Mouse (Mus musculus) MEL (cell line): ENCODE data around the gene Rangap1. TPM values are rescaled to one million over a fixed set of nuclear protein-coding genes. Genes with fewer than 3 reads are reported as not detected.

ENCODE experiments used
- DNase-seq: peaks from one replicate; pipeline ENCODE4 v3.0.0; 2011; ENCODE audit warnings: low read depth, low spot score
- H3K27ac ChIP-seq: 2 replicates; pipeline ENCODE4 v1.5.1; 2012; ENCODE audit warnings: low read depth, mild to moderate bottlenecking, control low read depth, low read length, moderate library complexity; ENCODE audit not compliant: control insufficient read depth
- H3K27me3 ChIP-seq, 2 experiments: fragments of 150-350 bp in 1 of 2; sonication (generic) in 1 of 2; 2 replicates each; pipeline ENCODE4 v1.6.1; 2012; ENCODE audit warnings: low read length in 2 of 2, mild to moderate bottlenecking in 2 of 2, improper control_type of control experiment in 1 of 2, moderate library complexity in 1 of 2; ENCODE audit not compliant: insufficient read depth in 2 of 2, control insufficient read depth in 1 of 2
- H3K36me3 ChIP-seq, 2 experiments: 2 replicates each; pipeline ENCODE4 v1.6.1; 2012 to 2014; ENCODE audit warnings: low read length in 2 of 2, improper control_type of control experiment in 1 of 2, inconsistent platforms in 1 of 2, mild to moderate bottlenecking in 1 of 2; ENCODE audit not compliant: insufficient read depth in 2 of 2, control insufficient read depth in 1 of 2
- H3K4me1 ChIP-seq, 2 experiments: fragments of 150-350 bp in 1 of 2; sonication (generic) in 1 of 2; 2 replicates each; pipeline ENCODE4 v1.6.1; 2012; ENCODE audit warnings: low read length in 2 of 2, improper control_type of control experiment in 1 of 2, mild to moderate bottlenecking in 1 of 2; ENCODE audit not compliant: insufficient read depth in 2 of 2, control insufficient read depth in 1 of 2
- H3K4me3 ChIP-seq, 2 experiments: fragments of 150-350 bp in 1 of 2; sonication (generic) in 1 of 2; 2 replicates each; pipeline ENCODE4 v1.5.1; 2012; ENCODE audit warnings: low read depth in 2 of 2, low read length in 2 of 2, mild to moderate bottlenecking in 2 of 2, moderate library complexity in 2 of 2, control low read depth in 1 of 2, improper control_type of control experiment in 1 of 2; ENCODE audit not compliant: control insufficient read depth in 1 of 2, insufficient read depth in 1 of 2
- H3K79me2 ChIP-seq: 2 replicates; pipeline ENCODE4 v1.6.1; 2012; ENCODE audit warnings: mild to moderate bottlenecking, low read length, moderate library complexity; ENCODE audit not compliant: control insufficient read depth, poor library complexity, insufficient read depth
- H3K9ac ChIP-seq: 2 replicates; pipeline ENCODE4 v1.6.1; 2012; ENCODE audit warnings: low read depth, mild to moderate bottlenecking, control low read depth, low read length, moderate library complexity; ENCODE audit not compliant: control insufficient read depth, poor library complexity, severe bottlenecking
- H3K9me3 ChIP-seq: fragments of 150-350 bp; sonication (generic); replicated peaks from 2 replicates; pipeline ENCODE4 v1.6.1; 2012; ENCODE audit warnings: mild to moderate bottlenecking, low read length, improper control_type of control experiment, moderate library complexity; ENCODE audit not compliant: insufficient read depth
- CHD1 ChIP-seq: IDR thresholded peaks from 2 replicates; pipeline ENCODE4 v1.6.1; 2012; ENCODE audit warnings: low read depth, mild to moderate bottlenecking, inconsistent platforms, low read length, improper control_type of control experiment
- CHD2 ChIP-seq: IDR thresholded peaks from 2 replicates; pipeline ENCODE4 v1.6.1; 2011; ENCODE audit warnings: low read length, improper control_type of control experiment
- EP300 ChIP-seq, 2 experiments: IDR thresholded peaks; 2 replicates each; pipeline ENCODE4 v1.6.1; 2011; ENCODE audit warnings: improper control_type of control experiment in 2 of 2, low read length in 2 of 2, low read depth in 1 of 2, mild to moderate bottlenecking in 1 of 2
- GABPA ChIP-seq: IDR thresholded peaks from 2 replicates; pipeline ENCODE4 v1.6.1; 2012; ENCODE audit warnings: low read depth, mild to moderate bottlenecking, inconsistent platforms, low read length, improper control_type of control experiment, moderate library complexity
- GATA1 ChIP-seq: IDR thresholded peaks from 2 replicates; pipeline ENCODE4 v1.6.1; 2011; ENCODE audit warnings: low read depth, low read length, improper control_type of control experiment
- MAX ChIP-seq: IDR thresholded peaks from 2 replicates; pipeline ENCODE4 v1.6.1; 2011; ENCODE audit warnings: low read length, improper control_type of control experiment
- MAZ ChIP-seq: IDR thresholded peaks from 2 replicates; pipeline ENCODE4 v1.6.1; 2012; ENCODE audit warnings: low read depth, mild to moderate bottlenecking, inconsistent platforms, low read length, improper control_type of control experiment
- MEF2A ChIP-seq: IDR thresholded peaks from 2 replicates; pipeline ENCODE4 v1.6.1; 2014; ENCODE audit warnings: low read depth, mild to moderate bottlenecking, inconsistent platforms, low read length, improper control_type of control experiment; ENCODE audit not compliant: poor library complexity, insufficient replicate concordance, severe bottlenecking; ENCODE audit errors: extremely low read depth
- MXI1 ChIP-seq: IDR thresholded peaks from 2 replicates; pipeline ENCODE4 v1.6.1; 2011; ENCODE audit warnings: mild to moderate bottlenecking, low read depth, low read length, improper control_type of control experiment
- MYC ChIP-seq: IDR thresholded peaks from 2 replicates; pipeline ENCODE4 v1.6.1; 2011; ENCODE audit warnings: low read depth, mild to moderate bottlenecking, low read length, improper control_type of control experiment, moderate library complexity
- NELFE ChIP-seq: IDR thresholded peaks from 2 replicates; pipeline ENCODE4 v1.6.1; 2011; ENCODE audit warnings: low read depth, low read length, improper control_type of control experiment
- NRF1 ChIP-seq: IDR thresholded peaks from 2 replicates; pipeline ENCODE4 v1.6.1; 2014; ENCODE audit warnings: low read depth, mild to moderate bottlenecking, inconsistent platforms, low read length, improper control_type of control experiment, moderate library complexity; ENCODE audit not compliant: poor library complexity, insufficient read depth, severe bottlenecking
- POLR2A ChIP-seq, 2 experiments: IDR thresholded peaks; 2 replicates each; pipeline ENCODE4 v1.6.1; 2011 to 2012; ENCODE audit warnings: low read length in 2 of 2, mild to moderate bottlenecking in 2 of 2, control low read depth in 1 of 2, improper control_type of control experiment in 1 of 2, low read depth in 1 of 2, moderate library complexity in 1 of 2; ENCODE audit not compliant: control insufficient read depth in 1 of 2, insufficient read depth in 1 of 2, poor library complexity in 1 of 2
- POLR2AphosphoS2 ChIP-seq: IDR thresholded peaks from 2 replicates; pipeline ENCODE4 v1.6.1; 2011; ENCODE audit warnings: low read length, improper control_type of control experiment
- POLR2AphosphoS5 ChIP-seq: IDR thresholded peaks from 2 replicates; pipeline ENCODE4 v1.6.1; 2012; ENCODE audit warnings: low read depth, borderline replicate concordance, mild to moderate bottlenecking, inconsistent platforms, low read length, moderate library complexity, mixed read lengths
- RAD21 ChIP-seq: IDR thresholded peaks from 2 replicates; pipeline ENCODE4 v1.6.1; 2011; ENCODE audit warnings: mild to moderate bottlenecking, low read depth, low read length, improper control_type of control experiment
- RCOR1 ChIP-seq: IDR thresholded peaks from 2 replicates; pipeline ENCODE4 v1.6.1; 2012; ENCODE audit warnings: low read depth, mild to moderate bottlenecking, inconsistent platforms, low read length, improper control_type of control experiment
- SIN3A ChIP-seq: IDR thresholded peaks from 2 replicates; pipeline ENCODE4 v1.6.1; 2012; ENCODE audit warnings: low read length, improper control_type of control experiment, inconsistent platforms
- TCF12 ChIP-seq: IDR thresholded peaks from 2 replicates; pipeline ENCODE4 v1.6.1; 2014; ENCODE audit warnings: low read depth, mild to moderate bottlenecking, inconsistent platforms, low read length, improper control_type of control experiment, moderate library complexity
- ZKSCAN1 ChIP-seq: IDR thresholded peaks from 2 replicates; pipeline ENCODE4 v1.6.1; 2012; ENCODE audit warnings: low read depth, mild to moderate bottlenecking, inconsistent platforms, low read length, improper control_type of control experiment, moderate library complexity
- polyA plus RNA-seq, 2 experiments: library from polyadenylated mRNA; stranded (reverse) in 1 of 2; unstranded in 1 of 2; fragments of >175 nt in 1 of 2; fragments of >200 nt in 1 of 2; gene quantifications; 2 replicates each; pipeline versions ENCODE4 v1.2.1 to v1.2.4; 2012; ENCODE audit warnings: low replicate concordance in 2 of 2, low read depth in 1 of 2; ENCODE audit not compliant: insufficient read length in 2 of 2, insufficient read depth in 1 of 2, missing spikeins in 1 of 2
- total RNA-seq: library from RNA; depleted of rRNA; stranded (reverse); fragments of 300-350 nt; gene quantifications from 2 replicates; pipeline ENCODE4 v1.2.3, GENCODE M21; 2012; rRNA removed

Gene Rangap1
- total RNA-seq (191 and 197 TPM in 2 replicates), polyA plus RNA-seq (100 to 1,000 TPM in 1 of 2 experiments, not detected in 1; 281 TPM)

DNA sequence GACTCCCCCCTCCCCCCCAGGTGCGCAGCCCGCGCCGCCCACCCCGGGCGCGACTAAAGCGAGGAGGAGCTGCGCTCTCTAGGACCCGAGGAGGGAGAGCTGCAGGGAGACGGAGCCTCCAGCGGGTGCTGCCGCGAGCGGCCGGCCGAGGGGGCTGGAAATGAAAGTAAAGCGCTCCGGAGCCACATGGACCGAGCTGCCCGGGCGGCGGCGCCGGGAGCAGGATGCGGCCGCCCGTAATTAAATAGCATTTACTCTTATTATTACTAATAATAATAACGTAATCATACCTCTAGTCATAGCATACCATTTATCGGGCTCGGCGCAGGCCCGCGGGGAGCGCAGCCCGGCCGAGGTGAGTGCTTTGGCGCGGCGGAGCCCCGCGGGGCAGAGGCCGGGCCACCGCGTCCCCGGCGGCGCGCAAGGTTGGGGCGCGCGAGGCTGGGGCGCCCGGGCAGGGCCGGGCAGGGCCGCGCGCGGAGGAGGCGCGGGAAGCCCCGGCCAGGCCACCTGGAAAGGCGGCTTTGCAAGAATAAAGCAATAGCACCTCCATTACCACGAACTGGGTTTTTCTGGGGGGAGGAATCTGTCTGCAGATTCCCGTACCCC lies at the start of gene Rangap1, which contains the start of gene Zc3h7b:
TSS of gene Rangap1 (minus strand) at position 539 of the 609 bp plus-strand sequence.
TSS of gene Zc3h7b (plus strand) at position 66 of the 609 bp plus-strand sequence.
- Histone ChIP-seq H3K27ac (peak within 1 kb of the TSS; percentile 53), H3K4me1 (peaks cover 0 to 6% of the 10 kb centered on the region in 2 experiments; a peak in 3 of 4 replicates), H3K9me3 (no peaks in the 10 kb centered on the region), H3K4me3 (peak within 1 kb of the TSS; percentile 70 to 86), H3K36me3 (peaks cover 0 to 11% of the 10 kb centered on the region in 2 experiments; a peak in 2 of 4 replicates), H3K27me3 (no peaks in the 10 kb centered on the region), H3K9ac (peak within 1 kb of the TSS; percentile 81), H3K79me2 (peaks cover 22% of the 10 kb centered on the region)
- peak; percentile 74 for DNase-seq
- TF ChIP-seq MYC, result no peak
- TF ChIP-seq MXI1, result peak; percentile 71
- TF ChIP-seq TCF12, result peak; percentile 33
- TF ChIP-seq POLR2A (IDR thresholded peaks at IDR 0.05; ENCODE audit: control insufficient read depth in 1 of 2, insufficient read depth in 1 of 2, low read depth in 1 of 2, low read length in 2 of 2, poor library complexity in 1 of 2), result peak in 1 of 2 experiments; percentile 72; a peak in 2 of 4 replicates
- TF ChIP-seq MAX, result peak; percentile 47; the same call in 1 of the 2 replicates
- TF ChIP-seq GABPA, result no peak
- TF ChIP-seq SIN3A, result peak; percentile 18; the same call in 1 of the 2 replicates
- peak; percentile 46; the same call in 1 of the 2 replicates for TF ChIP-seq MAZ
- no peak for TF ChIP-seq RCOR1
- peak; percentile 24; the same call in 1 of the 2 replicates for TF ChIP-seq NRF1
- TF ChIP-seq POLR2AphosphoS2, result peak; percentile 31; the same call in 1 of the 2 replicates
- TF ChIP-seq CHD2, result no peak

DNA sequence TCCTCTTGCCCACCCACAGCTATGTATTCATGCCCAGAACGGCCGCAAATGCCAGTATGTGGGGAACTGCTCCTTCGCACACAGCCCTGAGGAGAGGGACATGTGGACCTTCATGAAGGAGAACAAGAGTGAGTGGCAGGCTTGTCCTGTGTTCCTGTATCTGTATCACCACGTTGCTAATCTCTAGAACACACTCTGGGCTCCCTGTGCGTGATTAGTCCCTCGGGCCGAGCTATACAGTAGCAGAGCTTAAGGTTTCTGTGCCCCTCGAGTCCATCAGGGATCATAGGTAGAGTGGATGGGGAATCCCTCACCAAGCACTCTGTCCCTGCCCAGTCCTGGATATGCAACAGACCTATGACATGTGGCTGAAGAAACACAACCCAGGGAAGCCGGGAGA lies 47.1 kb upstream of the Rangap1 start:
- no peaks in the 10 kb centered on the region for H3K4me1 ChIP-seq
- H3K27ac ChIP-seq, result no peak overlapping the region
- no peak for DNase-seq
- no peaks in the 10 kb centered on the region for H3K36me3 ChIP-seq
- no peaks in the 10 kb centered on the region for H3K79me2 ChIP-seq
- no peak overlapping the region for H3K4me3 ChIP-seq
- TF ChIP-seq CHD1, result no peak
- no peak for TF ChIP-seq POLR2A (IDR thresholded peaks at IDR 0.05; ENCODE audit: control insufficient read depth in 1 of 2, insufficient read depth in 1 of 2, low read depth in 1 of 2, low read length in 2 of 2, poor library complexity in 1 of 2)
- no peak for TF ChIP-seq GABPA
- TF ChIP-seq RAD21, result no peak
- TF ChIP-seq MEF2A, result no peak
- no peak for TF ChIP-seq ZKSCAN1
- TF ChIP-seq CHD2, result no peak
- TF ChIP-seq MAZ, result no peak
- no peak for TF ChIP-seq RCOR1
- no peak for TF ChIP-seq SIN3A
- TF ChIP-seq POLR2AphosphoS2, result no peak
- TF ChIP-seq EP300 (IDR thresholded peaks at IDR 0.05; ENCODE audit: low read depth in 1 of 2, low read length in 2 of 2), result no peak
- no peak for TF ChIP-seq MXI1
- TF ChIP-seq GATA1, result no peak
- no peak for TF ChIP-seq POLR2AphosphoS5
- no peak for TF ChIP-seq NELFE
- no peak for TF ChIP-seq MYC
- TF ChIP-seq, all 39 proteins: peak for 0
- Histone ChIP-seq H3K27me3 (no peaks in the 10 kb centered on the region), H3K9ac (no peak overlapping the region), H3K9me3 (no peaks in the 10 kb centered on the region)
